Mouse (Mus musculus) MEL (cell line): ENCODE measurements around the gene Mycbp2.

Experiments
- CTCF ChIP-seq, 3 experiments: IDR thresholded peaks in 2 of 3; conservative IDR thresholded peaks in 1 of 3; 2 replicates each; pipeline ENCODE4 v1.5.1; 2011 to 2012; ENCODE audit warnings: low read length in 3 of 3, low read depth in 2 of 3, mild to moderate bottlenecking in 2 of 3, improper control_type of control experiment in 1 of 3, inconsistent platforms in 1 of 3, mixed read lengths in 1 of 3, moderate library complexity in 1 of 3; ENCODE audit not compliant: control insufficient read depth in 1 of 3, insufficient read depth in 1 of 3, poor library complexity in 1 of 3, severe bottlenecking in 1 of 3
- EP300 ChIP-seq, 2 experiments: IDR thresholded peaks; 2 replicates each; pipeline ENCODE4 v1.6.1; 2011; ENCODE audit warnings: improper control_type of control experiment in 2 of 2, low read length in 2 of 2, low read depth in 1 of 2, mild to moderate bottlenecking in 1 of 2
- NELFE ChIP-seq: IDR thresholded peaks from 2 replicates; pipeline ENCODE4 v1.6.1; 2011; ENCODE audit warnings: low read depth, low read length, improper control_type of control experiment
- NRF1 ChIP-seq: IDR thresholded peaks from 2 replicates; pipeline ENCODE4 v1.6.1; 2014; ENCODE audit warnings: low read depth, mild to moderate bottlenecking, inconsistent platforms, low read length, improper control_type of control experiment, moderate library complexity; ENCODE audit not compliant: poor library complexity, insufficient read depth, severe bottlenecking

DNA sequence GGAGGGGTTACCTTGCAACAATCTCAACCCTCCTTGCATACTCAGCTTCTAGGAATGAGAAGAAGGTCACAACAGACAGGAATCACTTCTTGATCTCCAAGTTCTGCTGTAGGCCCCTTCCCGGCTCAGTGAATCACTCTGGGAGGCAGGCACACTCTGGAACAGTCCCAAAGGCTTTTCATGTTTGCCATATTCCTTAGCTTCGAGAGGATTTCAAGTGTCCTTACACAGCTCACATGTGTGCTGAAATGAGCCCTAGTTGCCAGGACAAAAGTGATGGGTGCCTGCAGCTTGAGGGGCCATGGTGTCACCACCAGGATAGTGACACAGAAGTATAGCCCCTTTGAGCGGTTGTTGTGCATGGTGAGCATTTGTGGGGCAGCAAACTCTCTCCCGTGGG lies 273.9 kb downstream of the Mycbp2 start:
- TF ChIP-seq CTCF (IDR thresholded peaks at IDR 0.05 in 2 of 3, conservative IDR thresholded peaks at IDR 0.05 in 1 of 3; ENCODE audit: control insufficient read depth in 1 of 3, insufficient read depth in 1 of 3, low read depth in 2 of 3, low read length in 3 of 3, poor library complexity in 1 of 3, severe bottlenecking in 1 of 3): no peak
- no peak for TF ChIP-seq NRF1
- no peak for TF ChIP-seq EP300 (IDR thresholded peaks at IDR 0.05; ENCODE audit: low read depth in 1 of 2, low read length in 2 of 2)
- no peak for TF ChIP-seq NELFE
